Mouse (Mus musculus) ES-Bruce4 (cell line): ENCODE data around the gene Tead3.

Experiments
- CTCF ChIP-seq: IDR thresholded peaks from one replicate; pipeline ENCODE4 v1.8.1; 2011; ENCODE audit warnings: low read depth, low read length
- EP300 ChIP-seq: IDR thresholded peaks from 2 replicates; pipeline ENCODE4 v1.6.1; 2011; ENCODE audit warnings: low read depth, low read length; ENCODE audit not compliant: insufficient read depth

DNA sequence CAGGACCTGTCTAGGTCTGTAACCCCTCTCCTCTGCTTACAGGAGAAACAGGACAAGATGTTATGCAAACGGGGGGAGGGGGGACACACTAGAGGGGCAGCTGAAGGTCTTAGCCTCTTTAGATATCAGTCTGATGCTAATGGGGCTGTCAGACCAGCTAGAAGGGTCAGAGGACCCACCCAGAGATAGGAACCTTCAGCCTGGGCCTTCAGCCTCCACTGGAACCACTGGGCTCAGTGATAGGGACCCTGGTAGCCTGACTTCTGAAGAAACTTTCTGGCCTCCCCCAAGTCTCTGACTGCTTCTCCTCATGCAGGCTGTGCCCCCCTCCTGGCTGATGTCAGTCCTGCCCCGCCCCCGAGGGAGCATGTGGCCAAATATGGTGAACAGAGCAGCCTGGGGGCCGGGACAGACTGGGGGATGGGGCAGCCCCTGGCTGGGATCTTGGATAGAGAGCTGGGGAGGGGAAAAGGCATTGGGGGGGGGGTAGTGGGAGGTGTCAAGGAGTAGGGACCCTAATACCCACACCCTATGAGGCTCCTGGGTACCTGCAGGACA, 6.5 kb downstream of the Tead3 start:
- no peak for TF ChIP-seq CTCF
- TF ChIP-seq EP300, result 0 out of 2 replicates have a peak, but pooled peaks have one; percentile 25
